Mouse (Mus musculus) layer of hippocampus, adult 9-10 months (tissue): ENCODE measurements around the gene Tmem184b.

Experiments used
- DNase-seq: peaks from one replicate; pipeline ENCODE4 v3.0.0; 2022; ENCODE audit warnings: low spot score

Tmem184b gene

GRCm38 (mm10) chr15:79338978-79339377 is 64.4 kb downstream of the Tmem184b start:
- DNase-seq, result no peak

DNA sequence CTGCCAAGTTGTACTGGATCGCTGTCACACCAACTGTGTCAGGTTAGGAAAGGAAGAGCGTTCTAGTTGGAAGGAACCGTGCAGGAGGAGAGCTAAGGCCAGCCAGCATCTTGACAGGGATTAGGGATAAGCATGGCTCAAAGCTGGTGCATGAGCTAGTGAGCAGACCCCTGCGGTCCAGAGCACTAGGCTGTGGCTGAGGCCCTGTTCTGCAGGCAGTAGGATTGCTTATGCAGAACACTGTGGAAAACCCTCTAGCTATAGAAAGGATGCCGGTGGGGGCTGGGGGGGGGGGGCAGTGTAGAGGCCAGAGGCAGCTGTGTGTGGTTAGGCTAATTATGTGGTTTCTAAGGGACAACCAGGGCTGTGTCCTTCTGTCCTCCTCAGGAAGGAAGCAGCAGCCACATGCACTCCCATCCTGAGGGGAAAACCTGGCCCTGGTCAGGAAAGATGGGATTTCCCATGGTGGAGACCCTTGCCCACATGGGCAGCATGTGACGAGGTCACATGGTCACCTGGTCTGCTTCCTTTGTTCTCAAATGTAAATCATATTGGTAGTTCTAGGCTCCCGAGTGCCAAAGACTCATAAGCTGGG is 68.2 kb downstream of the Tmem184b start:
- no peak for DNase-seq

DNA sequence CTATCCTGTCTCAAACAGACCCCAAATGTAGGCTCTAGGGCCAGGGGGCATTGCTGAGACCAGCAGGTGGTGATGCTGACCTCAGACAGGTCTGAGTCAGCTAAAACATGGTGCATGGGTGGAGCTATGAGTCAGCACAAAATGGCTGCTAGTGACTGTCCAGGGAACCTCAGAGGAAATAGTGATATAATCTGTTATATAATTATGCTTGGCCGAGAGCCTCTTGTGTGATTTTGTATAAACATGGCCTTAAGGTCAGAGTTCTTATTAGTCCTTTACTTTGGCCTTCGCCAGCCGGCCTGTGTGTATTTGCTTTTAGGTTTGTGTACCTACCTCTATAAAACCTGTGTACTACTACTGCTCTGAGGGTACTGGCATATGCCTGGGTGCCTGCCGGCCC is 70.0 kb downstream of the Tmem184b start:
- DNase-seq, result no peak

- DNase-seq, result no peak
Measured at GRCm38 (mm10) chr15:79330521-79330920, 72.8 kb downstream of the Tmem184b start.

GRCm38 (mm10) chr15:79329979-79330363 is 73.4 kb downstream of the Tmem184b start:
- DNase-seq, result no peak

GRCm38 (mm10) chr15:79329346-79329978 is 73.9 kb downstream of the Tmem184b start:
- no peak for DNase-seq

DNA sequence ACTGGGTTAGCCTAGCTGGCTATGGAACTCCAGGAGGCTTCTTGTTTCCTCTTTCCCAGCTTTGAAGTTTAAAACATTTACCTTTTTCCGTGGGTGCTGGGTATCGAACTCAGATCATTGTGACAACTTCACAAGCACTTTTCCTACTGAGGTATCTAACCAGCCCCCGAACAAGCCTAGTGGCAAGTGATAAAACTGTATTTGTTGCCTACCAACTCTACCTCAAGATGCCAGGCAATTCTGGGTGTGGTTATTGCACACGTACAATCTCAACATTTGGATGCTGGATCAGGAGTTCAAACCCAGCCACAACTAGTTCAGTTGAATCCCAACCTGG is 74.5 kb downstream of the Tmem184b start:
- DNase-seq, result no peak

DNA sequence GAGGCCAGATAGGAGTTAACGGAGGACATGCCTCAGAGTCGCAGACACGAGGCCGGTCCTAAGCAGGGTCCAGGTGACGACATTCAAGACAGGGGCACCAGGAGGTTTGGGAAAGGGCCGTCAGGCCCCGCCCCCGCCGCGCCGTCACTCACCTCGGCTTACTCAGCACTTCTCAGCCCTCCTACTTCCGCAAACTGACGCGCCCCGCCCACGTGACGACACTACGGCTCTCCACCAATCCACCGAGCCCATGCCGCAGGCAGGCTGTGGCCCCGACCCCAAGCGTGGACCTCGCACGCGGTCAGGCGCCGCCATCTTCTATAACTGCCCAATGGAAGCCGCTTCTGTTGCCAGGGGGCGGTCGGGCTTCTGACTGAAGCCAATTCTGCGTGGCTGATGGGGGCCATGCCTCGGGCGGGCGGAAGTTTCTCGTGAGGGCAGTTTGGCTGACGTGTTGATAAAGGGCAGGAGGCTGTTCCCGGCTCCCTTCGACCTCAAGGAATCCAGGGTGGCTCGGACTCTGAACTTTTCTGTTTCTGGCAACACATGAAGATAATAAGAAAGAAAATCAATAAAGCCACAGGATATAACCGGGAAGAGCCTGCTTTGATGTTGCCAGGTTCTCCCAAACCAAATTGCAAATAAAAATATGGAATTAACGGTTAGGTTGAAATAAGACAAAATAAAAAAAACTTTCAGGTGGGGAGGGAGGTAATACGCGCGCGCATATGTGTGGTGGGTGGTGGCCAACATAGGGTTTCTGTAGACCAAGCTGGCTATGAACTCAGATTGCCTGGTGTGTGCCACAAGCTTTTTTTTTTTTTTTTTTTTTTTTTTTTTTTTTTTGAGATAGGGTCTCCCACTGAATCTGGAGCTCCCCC is 75.1 kb downstream of the Tmem184b start, which contains the start of gene Pla2g6:
Gene Pla2g6, minus strand, starts transcription at position 333 of the 881 bp plus-strand sequence.
- DNase-seq, result peak; percentile 95

GRCm38 (mm10) chr15:79326971-79327961 is 76.1 kb downstream of the Tmem184b start:
- no peak for DNase-seq

DNA sequence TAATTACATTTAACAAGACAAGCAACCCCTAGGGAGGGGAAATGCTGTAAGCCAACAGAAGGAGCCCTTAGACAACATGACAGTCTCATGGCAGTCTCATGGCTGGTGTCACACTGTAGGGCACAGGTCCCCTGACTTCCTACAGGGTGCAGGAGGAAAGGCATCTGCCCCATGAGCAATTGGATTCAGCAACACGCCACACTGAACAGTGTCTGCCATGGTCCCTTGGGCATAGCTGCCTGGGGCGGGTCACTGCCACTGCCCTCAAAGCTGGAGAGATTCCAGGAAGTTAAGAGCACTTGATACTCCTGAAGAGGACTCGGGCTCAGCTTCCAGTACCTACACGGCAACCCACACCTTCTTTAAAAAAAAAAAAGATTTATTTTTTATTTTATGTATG is 77.1 kb downstream of the Tmem184b start:
- DNase-seq, result no peak

DNA sequence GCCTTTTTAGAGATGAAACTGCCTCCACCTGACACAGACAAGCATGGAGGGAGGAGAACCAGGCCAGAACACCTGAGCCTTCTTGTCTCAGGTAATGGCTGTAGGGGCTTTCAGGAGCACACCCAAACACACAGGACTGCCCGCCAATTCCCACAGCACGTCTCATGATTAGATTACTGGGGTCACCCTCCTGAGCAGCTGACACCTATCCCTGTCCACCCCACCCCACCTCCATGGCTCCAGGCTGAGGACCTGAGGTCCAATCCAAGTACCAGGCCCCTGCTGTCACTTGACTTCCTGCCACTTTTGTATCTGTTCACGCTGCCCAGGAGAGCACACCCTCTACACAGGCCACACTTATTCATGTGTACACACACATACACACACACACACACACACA is 77.6 kb downstream of the Tmem184b start:
- no peak for DNase-seq

DNA sequence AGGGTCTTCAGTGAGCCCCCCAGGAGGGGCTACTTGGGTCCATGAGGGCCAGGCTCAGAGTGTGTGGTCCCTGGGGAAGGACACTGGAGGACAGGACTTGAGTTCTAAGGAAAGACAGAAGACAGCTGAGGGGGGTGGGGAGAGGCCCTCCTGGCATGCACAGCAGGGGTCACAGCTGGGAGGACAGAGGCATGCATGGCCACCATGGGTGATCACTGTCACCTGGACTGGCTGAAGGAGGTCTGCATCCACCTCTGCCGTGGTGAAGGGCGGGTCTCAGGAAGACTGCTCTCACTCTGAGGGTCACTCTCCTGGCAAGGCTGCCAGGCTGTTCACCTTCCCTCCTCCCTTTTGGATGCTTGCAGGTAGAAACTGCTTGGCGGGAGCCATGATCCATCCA is 79.0 kb downstream of the Tmem184b start:
- DNase-seq, result no peak

DNA sequence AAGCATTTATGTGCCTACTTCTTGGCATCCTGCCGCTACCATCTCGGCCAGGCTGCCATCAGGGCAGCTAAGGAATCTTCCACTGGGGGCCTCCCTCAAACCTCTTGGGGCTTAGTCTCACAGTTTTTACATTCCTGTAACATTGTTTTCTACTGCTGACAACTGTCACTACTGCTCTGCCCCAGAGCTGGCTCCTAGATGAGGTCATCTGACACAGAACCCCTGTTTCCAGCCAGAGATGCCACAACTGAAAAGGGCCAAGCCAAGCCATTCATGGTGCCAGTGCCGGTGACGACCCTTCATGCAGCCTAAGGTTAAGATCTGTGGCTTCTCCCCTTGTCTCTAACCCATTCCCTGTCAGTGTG is 79.6 kb downstream of the Tmem184b start:
- no peak for DNase-seq

- no peak for DNase-seq
Measured at GRCm38 (mm10) chr15:79322991-79323790, 80.2 kb downstream of the Tmem184b start.

DNA sequence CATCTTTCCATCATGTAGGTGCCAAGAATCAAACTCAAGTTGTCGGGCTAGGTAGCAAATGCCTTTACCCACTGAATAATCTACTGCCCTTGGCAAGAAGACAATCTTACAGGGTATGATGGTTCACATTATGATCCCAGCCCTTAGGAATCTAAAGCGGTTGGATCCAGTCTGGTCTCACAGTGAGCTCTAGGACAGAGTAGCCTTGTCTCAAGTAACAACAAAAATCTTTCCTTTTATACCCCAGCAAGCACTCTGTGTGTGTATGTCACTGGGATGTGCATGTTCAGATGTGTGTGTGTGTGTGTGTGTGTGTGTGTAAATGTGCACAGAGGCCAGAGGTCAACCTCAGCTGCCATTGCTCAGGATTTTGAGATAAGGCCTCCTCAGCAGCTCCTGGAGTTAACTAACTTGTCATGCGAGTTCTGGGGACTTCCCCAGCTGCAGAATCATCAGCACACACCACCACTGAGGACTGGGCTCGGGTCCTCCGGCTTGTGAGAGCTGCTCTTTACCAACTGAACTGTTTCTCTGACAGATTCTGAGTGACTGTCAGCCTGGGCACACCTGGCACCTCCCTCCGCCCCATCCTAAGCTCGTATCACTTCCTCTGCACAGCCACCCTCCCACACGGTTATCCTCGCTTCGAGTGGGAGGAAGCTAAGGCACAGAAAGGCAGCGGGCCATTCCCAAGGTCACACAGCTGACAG is 80.9 kb downstream of the Tmem184b start:
- no peak for DNase-seq

GRCm38 (mm10) chr15:79321733-79322190 is 81.6 kb downstream of the Tmem184b start:
- DNase-seq, result no peak

GRCm38 (mm10) chr15:79313848-79314369 is 89.5 kb downstream of the Tmem184b start:
- DNase-seq, result no peak
